Mouse (Mus musculus) embryo, embryonic 10.5 days (tissue): Measurements from ENCODE around the gene Copa.

ENCODE experiments used
- DNase-seq: peaks from one replicate; pipeline ENCODE4 v3.0.0-alpha.2; 2015; ENCODE audit warnings: low spot score

The Copa gene

GRCm38 (mm10) chr1:172143570-172143969 lies 61.2 kb downstream of the Copa start:
- DNase-seq, result peak; percentile 85

- peak; percentile 98 for DNase-seq
Measured at GRCm38 (mm10) chr1:172147835-172148278, 65.5 kb downstream of the Copa start, which contains the start of gene Dcaf8. Gene Dcaf8 (plus strand): TSS chr1:172148084.

GRCm38 (mm10) chr1:172148279-172148954 lies 66.1 kb downstream of the Copa start:
- DNase-seq, result peak; percentile 84

- peak; percentile 52 for DNase-seq
Measured at GRCm38 (mm10) chr1:172148955-172149815, 66.9 kb downstream of the Copa start.

- DNase-seq, result no peak
Measured at GRCm38 (mm10) chr1:172154536-172154935, 72.2 kb downstream of the Copa start.

- no peak for DNase-seq
Measured at GRCm38 (mm10) chr1:172155518-172155917, 73.2 kb downstream of the Copa start.

- no peak for DNase-seq
Measured at GRCm38 (mm10) chr1:172159970-172160369, 77.6 kb downstream of the Copa start.

- no peak for DNase-seq
Measured at GRCm38 (mm10) chr1:172160508-172160907, 78.2 kb downstream of the Copa start.

- DNase-seq, result peak; percentile 54
Measured at GRCm38 (mm10) chr1:172162009-172162408, 79.7 kb downstream of the Copa start.

- DNase-seq, result no peak
Measured at GRCm38 (mm10) chr1:172162959-172163358, 80.6 kb downstream of the Copa start.

GRCm38 (mm10) chr1:172167911-172168310 lies 85.6 kb downstream of the Copa start:
- no peak for DNase-seq

GRCm38 (mm10) chr1:172169809-172170208 lies 87.5 kb downstream of the Copa start:
- DNase-seq, result no peak
